Mouse (Mus musculus) gastrocnemius, postnatal 36 days (tissue): Measurements from ENCODE around the gene Pdgfd. TPM values are rescaled to one million over a fixed set of nuclear protein-coding genes. Genes with fewer than 3 reads are reported as not detected.

Experiments used
- DNase-seq, 2 experiments: peaks; one replicate each; pipeline ENCODE4 v3.0.0; 2022
- intact Hi-C: fragments of 180-260 bp; cut with DNase I; formaldehyde crosslinking; loops from one replicate; pipeline ENCODE4 v1.15.1; 2025
- total RNA-seq, 2 experiments: library from RNA; stranded (reverse); gene quantifications; 2 replicates each; pipeline ENCODE4 v1.2.3; 2021

Pdgfd gene
- total RNA-seq, 2 experiments from 2014 or later, result 3.6 to 4.5 TPM

DNA sequence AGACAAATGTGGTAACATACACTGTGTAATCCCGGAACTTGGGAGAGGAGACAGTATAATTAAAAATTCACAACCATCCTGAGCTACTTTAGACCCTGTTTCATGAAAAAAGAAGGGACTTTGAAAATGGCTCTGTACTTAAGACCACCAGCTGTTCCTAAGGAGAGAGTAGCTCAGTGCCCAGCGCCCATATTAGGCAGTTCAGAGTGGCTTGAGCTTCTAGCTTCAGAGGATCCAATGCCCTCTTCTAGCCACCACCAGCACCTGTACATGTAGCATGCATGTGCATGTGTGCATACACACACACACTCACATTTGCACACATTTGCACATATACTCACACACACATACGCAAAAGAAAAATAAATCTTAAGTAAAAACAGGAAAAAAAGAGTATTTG is 136.2 kb downstream of the Pdgfd start:
- intact Hi-C loops, result no loop called here

DNA sequence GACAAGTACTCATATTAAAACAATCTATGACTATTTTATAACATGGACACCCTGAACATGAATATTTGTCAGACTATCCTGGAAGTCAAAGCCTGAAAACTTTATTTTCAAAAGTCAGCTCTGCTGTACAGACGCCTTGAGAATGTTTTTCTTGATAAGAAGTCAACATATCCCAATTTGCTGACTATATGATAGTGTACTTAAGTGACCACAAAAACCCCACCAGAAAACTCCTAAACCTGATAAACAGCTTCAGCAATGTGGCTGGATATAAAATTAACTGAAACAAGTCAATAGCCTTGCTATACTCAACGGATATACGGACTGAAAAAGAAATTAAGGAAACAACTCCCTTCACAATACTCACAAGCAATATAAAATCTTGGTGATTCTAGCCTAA is 137.5 kb downstream of the Pdgfd start:
- DNase-seq, result no peak
- intact Hi-C loops, result no loop called here

More for the DNA sequence above, 136.2 kb downstream of the Pdgfd start:
- no peak for DNase-seq

DNA sequence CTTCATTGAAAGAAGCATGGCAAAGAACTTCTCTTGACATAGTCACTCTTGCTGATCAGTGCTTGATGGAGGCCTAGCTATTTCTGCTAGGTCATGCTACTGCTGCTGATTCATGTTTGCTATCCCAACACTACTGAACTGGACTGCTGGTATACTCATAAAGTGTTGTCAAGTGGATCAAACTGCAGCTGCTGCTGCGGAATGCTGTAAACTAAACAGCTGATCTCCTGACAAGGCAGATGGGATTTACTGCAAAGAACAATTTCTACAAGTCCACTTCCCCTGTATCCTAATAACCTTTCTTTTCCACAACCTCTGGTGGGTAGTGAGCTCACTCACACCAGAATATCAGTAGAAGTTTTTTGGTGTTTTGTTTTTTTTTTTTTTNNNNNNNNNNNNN is 148.7 kb downstream of the Pdgfd start:
- no peak for DNase-seq
- intact Hi-C loops, result no loop called here

DNA sequence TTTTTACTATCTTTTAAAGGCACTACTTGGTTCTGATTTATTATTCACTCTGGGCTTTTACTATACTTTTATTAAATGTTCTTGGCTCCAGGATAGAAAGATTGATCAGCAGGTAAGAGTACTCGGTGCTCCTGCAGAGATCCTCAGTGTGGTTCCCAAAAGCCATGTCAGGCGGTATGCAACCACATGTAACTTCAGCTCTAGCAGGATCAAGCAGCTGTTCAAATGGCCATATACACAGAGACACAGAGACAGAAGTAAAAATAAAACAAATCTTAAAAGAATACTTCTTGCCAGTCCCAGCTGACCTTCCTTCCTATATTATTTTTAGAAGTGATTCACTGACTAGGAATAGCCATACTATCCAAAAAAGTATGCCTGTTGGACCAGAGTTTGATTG is 157.0 kb downstream of the Pdgfd start:
- DNase-seq, result no peak
- intact Hi-C loops, result no loop called here

DNA sequence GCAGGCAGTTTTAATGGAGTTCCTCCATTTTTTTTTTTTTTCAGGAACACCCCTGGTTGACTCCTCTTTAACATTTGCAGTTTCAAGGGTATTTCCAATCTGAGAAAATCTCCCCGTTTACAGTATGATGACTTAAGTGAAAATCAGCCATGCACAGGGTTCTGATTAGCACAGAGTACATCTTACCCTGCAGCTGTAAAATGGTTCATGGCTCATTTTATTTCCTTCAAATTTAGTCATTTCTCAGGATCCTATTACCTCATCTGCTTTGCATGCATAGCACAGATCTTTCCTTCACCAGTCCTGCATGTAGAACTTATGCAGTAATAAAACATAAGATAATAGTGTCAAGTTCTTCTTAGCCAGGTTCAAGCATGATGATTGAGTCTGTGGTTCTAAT is 165.1 kb downstream of the Pdgfd start:
- no peak for DNase-seq
- intact Hi-C loops, result no loop called here

DNA sequence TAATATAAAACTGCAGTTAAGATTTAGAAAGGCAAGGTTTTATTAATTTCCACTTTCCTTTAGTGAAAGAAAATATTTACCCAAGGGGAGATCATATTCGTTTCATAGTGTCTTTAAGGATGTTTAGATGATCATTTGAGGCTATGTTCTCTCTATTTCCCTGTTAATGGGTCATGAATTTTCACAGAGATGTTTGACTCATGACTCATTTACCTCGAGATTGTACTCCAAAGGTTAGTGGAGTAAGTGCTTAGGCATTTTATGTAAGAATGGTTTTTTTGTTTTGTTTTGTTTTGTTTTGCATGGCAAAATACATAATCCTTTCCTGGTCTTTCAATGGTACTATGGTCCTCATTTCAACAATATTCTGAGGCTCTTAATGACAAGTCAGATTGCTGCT is 167.9 kb downstream of the Pdgfd start:
- intact Hi-C loops, result no loop called here
- no peak for DNase-seq

DNA sequence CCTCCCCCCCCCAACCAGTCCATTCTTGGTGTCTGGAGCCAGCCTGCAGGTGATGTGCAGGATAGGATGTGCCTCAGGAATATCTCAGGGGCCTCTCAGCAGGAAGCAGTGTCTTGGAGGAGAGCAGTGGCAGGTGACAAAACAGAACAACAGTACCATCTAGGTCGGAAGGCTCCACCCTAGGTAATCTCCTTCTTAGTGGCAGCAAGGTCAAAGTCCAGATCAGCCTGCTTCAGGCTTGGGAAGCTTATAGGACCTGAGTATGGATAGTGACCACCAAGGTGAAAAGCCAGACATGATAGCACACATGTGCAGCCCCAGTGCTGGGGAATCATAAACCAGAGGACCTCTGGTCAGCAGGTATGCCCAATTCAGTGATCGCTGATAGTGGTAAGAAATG is 169.5 kb downstream of the Pdgfd start:
- DNase-seq, result no peak
- intact Hi-C loops, result no loop called here

DNA sequence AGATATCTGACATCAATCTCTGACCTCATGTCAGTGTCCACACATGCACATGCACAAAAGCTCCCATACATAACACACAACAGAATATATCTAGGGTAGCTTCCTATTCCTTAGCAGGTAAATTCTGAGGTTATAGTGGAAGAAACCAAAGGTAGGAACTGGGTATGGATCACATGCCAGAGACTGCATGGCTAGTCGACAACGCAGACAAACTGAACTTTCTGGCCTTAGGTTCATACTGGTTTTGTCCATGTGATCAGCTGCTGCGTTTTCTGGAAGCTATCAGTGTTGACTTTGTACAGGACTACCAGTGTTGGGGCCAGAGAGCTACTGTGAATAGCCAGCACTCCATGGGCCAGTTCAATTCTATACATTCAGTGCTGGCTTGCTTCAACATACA is 170.0 kb downstream of the Pdgfd start:
- intact Hi-C loops, result no loop called here
- no peak for DNase-seq

DNA sequence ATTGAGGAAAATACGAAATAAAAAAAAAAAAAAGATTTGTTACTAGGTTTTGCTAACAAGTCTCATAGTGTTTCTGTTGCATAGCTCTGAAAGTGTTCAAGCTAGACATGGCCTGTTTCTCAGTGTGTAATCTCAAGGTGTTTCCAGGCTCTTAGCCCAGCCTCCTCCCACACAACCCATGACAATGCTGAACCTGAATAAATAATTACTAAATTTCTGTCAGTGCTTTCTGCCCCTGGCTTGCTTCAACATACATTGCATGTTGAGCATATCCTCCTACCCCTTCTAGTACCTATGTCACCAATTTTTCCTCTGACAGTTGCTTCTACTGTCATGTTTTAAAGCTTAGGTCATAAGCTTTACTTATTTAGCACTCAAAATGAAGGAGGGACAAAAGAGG is 171.0 kb downstream of the Pdgfd start:
- peak in 1 of 2 experiments; percentile 19 for DNase-seq
- intact Hi-C loops, result no loop called here

DNA sequence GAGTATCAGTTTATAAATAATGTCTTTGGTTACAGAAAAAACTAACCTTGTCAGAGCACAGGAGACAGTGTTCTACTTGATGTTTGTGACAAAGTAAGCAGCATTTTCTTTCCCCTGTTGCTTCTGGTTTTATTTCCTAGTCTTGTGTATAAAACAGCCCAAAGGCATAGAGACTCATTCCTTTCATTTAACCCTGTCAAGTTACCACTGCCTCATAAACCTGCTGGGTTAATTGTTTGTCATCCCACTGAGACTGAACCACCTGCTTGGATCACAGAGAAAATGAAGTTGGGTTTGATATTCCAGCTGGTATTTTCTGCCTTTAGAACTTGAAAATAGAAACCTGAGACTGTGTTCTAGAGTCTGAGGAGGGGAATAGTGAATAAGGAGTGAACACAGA is 172.4 kb downstream of the Pdgfd start:
- DNase-seq, result no peak
- intact Hi-C loops, result no loop called here

DNA sequence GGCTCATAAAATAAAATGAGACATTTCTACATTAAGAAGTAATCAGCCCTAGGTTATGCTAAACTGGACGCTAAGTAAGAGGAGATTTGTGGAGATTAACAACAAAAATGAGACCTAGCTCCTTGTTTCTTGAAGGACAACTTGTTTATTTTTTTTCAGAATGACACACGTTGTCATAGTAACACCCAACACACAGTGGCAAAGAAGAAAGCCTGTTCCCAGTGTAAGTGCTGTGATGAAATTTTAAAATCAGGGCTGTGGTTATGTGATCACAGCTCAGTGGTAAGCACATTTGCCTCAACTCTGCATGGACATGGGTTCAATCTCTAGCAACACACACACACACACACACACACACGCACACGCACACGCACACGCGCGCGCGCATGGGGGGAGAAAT is 174.5 kb downstream of the Pdgfd start:
- DNase-seq, result no peak
- intact Hi-C loops, result no loop called here

DNA sequence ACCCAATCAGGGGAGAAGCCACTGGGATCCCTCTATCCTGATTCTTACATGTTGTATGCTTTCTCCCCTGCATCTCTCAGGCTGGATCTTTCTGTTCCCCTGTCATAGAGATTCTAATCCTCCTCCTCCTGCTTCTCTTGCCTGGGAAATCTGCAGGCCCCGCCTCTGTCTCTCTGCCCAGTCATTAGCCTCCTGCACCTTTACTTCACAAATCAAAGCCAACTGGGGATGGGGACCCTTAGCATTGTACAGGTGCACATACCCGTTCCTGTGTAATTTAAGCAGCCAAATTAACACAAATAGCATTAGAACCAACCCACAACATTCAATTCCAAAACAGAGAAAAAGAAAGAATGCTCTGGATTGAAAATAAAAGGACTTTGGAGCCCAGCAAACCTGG is 176.1 kb downstream of the Pdgfd start:
- no peak for DNase-seq
- intact Hi-C loops, result no loop called here

DNA sequence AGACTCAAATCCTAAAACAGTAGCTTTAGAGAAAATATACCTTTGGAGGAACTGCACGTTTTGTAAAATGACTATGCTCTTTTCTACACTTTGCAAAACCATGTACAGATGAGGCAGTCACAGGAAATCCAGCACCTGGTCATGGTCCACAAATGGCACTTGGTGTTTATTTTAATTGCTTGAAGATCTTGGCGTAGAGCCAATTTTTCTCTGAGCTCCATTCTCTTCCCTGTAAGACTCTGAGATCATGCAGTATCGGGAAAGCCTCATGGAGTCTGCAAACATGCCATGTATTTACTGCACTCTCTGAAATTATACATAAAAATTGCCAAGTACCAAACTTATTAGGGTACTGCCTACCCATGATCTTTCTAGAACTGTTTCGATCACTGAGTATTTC is 176.5 kb downstream of the Pdgfd start:
- no peak for DNase-seq
- intact Hi-C loops, result no loop called here

DNA sequence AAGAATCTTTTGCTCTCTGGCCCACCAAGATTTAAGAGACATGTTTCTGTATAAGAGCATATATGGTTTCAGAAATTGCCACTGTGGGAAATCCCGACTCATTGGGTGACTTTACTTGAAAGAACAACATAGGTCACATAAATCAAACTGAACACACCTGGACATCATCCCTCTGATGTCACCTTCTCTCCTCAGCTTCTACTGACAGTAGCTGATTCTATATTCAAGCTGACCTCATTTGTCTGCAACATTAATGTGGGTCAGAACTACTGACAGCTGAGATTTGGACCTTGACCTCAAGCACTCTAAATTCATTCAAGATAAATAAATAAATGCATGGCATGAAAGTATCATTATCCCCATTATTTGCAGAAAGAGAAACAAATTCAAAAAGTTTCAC is 177.0 kb downstream of the Pdgfd start:
- intact Hi-C loops, result no loop called here
- no peak for DNase-seq

DNA sequence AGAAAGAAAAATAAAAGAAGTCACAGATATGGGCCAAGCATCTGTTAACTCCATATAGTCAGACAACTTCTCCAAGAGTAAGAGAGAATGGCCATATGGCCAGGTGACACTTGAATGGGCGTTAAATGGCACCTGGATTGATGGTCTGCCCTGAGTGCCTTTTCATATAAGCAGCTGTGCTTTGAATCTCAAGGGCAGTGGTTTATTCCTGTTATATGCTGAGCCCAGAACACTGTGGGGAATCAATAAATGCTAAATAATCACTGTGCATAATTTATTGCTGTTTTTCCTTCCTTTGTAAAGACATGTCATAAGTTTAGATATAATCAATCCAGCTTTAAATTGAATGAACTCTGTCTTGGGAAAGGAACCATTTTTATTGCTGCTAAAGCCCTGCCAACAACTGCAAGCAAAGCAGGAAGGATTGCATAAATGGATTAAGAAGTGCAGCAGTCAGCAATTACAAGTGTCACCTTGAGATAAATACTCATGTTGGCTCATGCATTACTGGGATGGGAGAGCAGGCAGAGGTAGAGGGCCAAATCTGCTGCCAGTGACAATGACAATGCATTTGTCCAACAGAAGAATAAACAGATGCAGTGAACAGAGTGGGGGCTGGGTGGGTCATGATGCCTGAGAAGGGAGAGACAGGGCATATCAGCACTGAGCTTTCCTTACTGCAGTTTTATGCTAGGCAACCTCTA is 185.0 kb downstream of the Pdgfd start:
- no peak for DNase-seq
- intact Hi-C loops, result no loop called here

DNA sequence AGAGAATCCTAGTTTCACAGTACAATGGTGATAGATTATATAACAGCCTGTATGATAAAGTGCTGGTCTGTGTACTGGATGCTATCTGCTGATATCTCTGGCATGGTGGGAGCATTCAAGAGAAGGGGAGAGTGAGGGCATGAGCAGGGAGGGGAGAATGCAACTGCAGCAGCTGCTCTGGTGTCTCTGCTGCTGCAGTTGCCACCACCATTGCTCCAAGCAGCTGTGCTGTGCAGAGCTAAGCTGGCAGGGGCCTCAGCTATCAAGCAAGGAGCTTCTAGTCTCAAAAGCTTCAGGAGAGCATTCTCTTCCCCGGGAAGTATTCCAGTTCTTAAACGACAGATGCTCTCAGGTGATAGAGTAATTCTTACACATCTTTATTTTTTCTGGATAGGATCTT is 192.4 kb downstream of the Pdgfd start:
- intact Hi-C loops, result no loop called here

DNA sequence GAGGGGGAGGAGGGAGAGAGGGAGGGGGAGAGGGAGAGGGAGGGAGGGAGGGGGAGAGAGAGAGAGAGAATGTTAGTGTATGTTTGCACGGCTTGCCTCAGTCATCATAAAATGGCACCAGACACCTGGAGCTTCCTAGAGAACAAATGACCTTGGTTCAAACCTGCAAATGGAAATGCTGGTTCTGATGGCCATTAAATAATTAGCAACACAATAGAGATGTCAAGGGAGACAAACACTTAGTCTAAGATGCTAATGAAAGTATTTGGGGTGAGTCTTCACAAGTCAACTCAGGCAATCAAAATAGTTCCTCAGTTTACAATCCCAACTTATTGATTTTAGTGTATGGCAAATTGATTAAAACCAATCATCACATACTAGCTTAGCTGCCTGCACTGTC is 198.2 kb downstream of the Pdgfd start:
- intact Hi-C loops, result no loop called here
- no peak for DNase-seq

More for the DNA sequence above, 192.4 kb downstream of the Pdgfd start:
- no peak for DNase-seq

DNA sequence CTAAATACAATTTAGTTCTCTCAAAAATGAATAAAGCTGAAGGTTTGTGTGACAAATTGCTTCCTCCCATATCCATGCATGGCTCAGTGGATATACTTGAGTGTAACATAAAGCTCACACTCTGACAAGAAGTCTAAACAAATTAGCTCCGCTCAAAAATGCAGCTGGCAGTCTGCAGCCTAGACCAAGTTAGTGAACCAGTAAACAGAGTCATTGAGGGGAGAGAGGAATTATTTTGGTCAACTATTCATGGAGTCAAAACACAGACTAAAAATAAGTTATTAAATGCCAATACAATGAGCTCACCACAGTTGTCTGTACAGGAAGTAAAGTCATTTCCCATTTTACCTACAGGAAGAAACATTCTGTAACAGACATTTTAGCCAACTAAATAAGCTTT is 233.4 kb downstream of the Pdgfd start:
- intact Hi-C loops, result no loop called here

DNA sequence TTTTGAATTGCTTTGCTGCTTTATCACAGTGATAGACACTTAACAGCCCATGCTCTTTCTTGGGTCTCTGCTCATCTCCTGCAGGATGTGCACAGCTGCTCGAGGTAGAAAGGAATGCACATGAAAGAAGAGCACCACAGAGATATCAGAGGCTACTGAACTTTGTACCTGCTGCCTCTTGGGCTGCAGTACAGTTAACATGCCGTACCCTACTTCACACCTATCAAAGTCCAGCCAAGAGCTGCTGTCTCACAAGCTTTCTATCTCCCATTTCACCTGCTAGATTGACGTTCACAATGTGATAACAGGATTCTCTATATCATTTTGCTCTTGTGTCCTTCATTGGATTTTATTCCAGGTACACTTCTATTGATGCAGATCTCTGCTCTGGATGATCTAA is 238.2 kb downstream of the Pdgfd start:
- no peak for DNase-seq
- intact Hi-C loops, result no loop called here

More for the DNA sequence above, 233.4 kb downstream of the Pdgfd start:
- no peak for DNase-seq

DNA sequence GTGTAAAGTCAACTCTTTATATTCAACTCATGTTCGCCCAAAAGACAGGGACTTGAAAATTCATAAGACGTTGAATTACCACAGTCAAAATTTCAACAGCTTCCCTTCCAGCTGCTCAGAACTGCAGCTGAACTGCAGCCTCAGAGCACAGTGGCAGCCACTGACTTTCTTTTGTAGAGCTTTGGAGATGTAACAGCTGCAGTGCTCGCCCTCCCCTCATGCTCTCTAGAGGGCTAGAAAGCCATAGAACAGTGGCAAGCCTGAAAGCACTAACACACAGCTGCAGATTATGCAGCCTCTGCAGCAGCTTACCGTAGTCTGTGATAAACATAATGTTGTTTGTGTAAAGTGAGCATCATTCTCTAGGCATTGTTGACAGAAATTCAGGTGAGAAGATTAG is 239.6 kb downstream of the Pdgfd start:
- DNase-seq, result no peak
- intact Hi-C loops, result no loop called here

DNA sequence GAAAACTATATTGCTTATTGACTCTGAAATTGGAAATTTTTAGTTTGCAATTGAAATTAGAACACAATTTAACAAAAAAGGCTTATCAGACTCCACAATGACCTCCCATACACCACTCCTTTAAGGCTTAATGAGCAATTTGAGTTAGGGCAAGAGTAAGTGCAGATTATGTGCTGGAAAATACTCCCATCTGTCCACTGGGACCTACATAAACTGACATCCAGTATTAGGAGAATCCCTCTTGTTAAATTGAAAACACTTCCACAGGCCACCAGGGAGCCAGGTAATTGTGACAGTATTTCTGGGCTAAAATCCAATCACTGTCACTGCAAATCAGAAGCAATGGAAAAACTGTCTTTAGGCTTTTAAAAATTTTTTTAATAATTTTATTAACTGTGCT is 256.2 kb downstream of the Pdgfd start:
- intact Hi-C loops, result no loop called here
- no peak for DNase-seq
